Mouse (Mus musculus) myocyte (in vitro differentiated cells): ENCODE results near the gene Prkab1. TPM values are rescaled to one million over a fixed set of nuclear protein-coding genes. Genes with fewer than 3 reads are reported as not detected.

Experiments
- H3K27me3 ChIP-seq: one replicate; pipeline ENCODE4 v1.6.1; 2011; ENCODE audit not compliant: control insufficient read depth, insufficient read depth, insufficient read length
- H3K36me3 ChIP-seq: one replicate; pipeline ENCODE4 v1.6.1; 2011; ENCODE audit not compliant: control insufficient read depth, insufficient read depth
- H3K4me2 ChIP-seq: one replicate; pipeline ENCODE4 v1.6.1; 2011; ENCODE audit warnings: low read depth, control low read depth
- H3K4me3 ChIP-seq: one replicate; pipeline ENCODE4 v1.5.1; 2011; ENCODE audit warnings: mild to moderate bottlenecking, control low read depth, moderate library complexity
- H3K79me2 ChIP-seq: one replicate; pipeline ENCODE4 v1.6.1; 2011; ENCODE audit not compliant: control insufficient read depth, insufficient read depth
- H3ac ChIP-seq: one replicate; pipeline ENCODE4 v1.6.1; 2011; ENCODE audit not compliant: control insufficient read depth, insufficient read length
- CEBPB ChIP-seq: IDR thresholded peaks from 2 replicates; pipeline ENCODE4 v1.6.1; 2011; ENCODE audit warnings: mild to moderate bottlenecking, moderate library complexity; ENCODE audit not compliant: poor library complexity, insufficient read depth, severe bottlenecking
- E2F4 ChIP-seq: IDR thresholded peaks from one replicate; pipeline ENCODE4 v1.6.1; 2011; ENCODE audit warnings: mild to moderate bottlenecking, control low read depth, moderate library complexity; ENCODE audit not compliant: insufficient read depth
- MAX ChIP-seq: IDR thresholded peaks from one replicate; pipeline ENCODE4 v1.6.1; 2011; ENCODE audit warnings: low read depth, mild to moderate bottlenecking, control low read depth
- MYOD1 ChIP-seq, 3 experiments: IDR thresholded peaks; one replicate each; pipeline ENCODE4 v1.6.1; 2011; ENCODE audit warnings: control low read depth in 2 of 3, low read depth in 2 of 3, mild to moderate bottlenecking in 2 of 3, moderate library complexity in 1 of 3; ENCODE audit not compliant: insufficient read length in 2 of 3, control insufficient read depth in 1 of 3
- MYOG ChIP-seq, 3 experiments: IDR thresholded peaks; one replicate each; pipeline ENCODE4 v1.6.1; 2011; ENCODE audit warnings: control low read depth in 2 of 3, low read depth in 2 of 3, mild to moderate bottlenecking in 2 of 3; ENCODE audit not compliant: insufficient read length in 2 of 3, control insufficient read depth in 1 of 3, insufficient read depth in 1 of 3
- POLR2A ChIP-seq: IDR thresholded peaks from one replicate; pipeline ENCODE4 v1.6.1; 2011; ENCODE audit warnings: low read depth, mild to moderate bottlenecking, control low read depth, moderate library complexity; ENCODE audit not compliant: insufficient read length
- POLR2AphosphoS2 ChIP-seq: IDR thresholded peaks from one replicate; pipeline ENCODE4 v1.6.1; 2011; ENCODE audit warnings: low read depth, control low read depth; ENCODE audit not compliant: insufficient read length
- REST ChIP-seq: IDR thresholded peaks from one replicate; pipeline ENCODE4 v1.6.1; 2011; ENCODE audit warnings: mild to moderate bottlenecking, control low read depth, moderate library complexity; ENCODE audit not compliant: insufficient read depth, insufficient read length
- SRF ChIP-seq: IDR thresholded peaks from one replicate; pipeline ENCODE4 v1.6.1; 2011; ENCODE audit warnings: low read depth; ENCODE audit not compliant: control insufficient read depth, insufficient read length
- TCF12 ChIP-seq: IDR thresholded peaks from one replicate; pipeline ENCODE4 v1.6.1; 2011; ENCODE audit warnings: mild to moderate bottlenecking, control low read depth; ENCODE audit not compliant: poor library complexity, insufficient read depth, severe bottlenecking
- TCF3 ChIP-seq: IDR thresholded peaks from one replicate; pipeline ENCODE4 v1.6.1; 2011; ENCODE audit warnings: low read depth, control low read depth; ENCODE audit not compliant: insufficient read length
- USF1 ChIP-seq: IDR thresholded peaks from one replicate; pipeline ENCODE4 v1.6.1; 2011; ENCODE audit warnings: low read depth, mild to moderate bottlenecking, control low read depth, moderate library complexity
- polyA plus RNA-seq: library from polyadenylated mRNA; unstranded; fragments of >200 nt; fragmentation: generic; extraction: Trizol; gene quantifications from one replicate; pipeline ENCODE4 v1.2.1, GENCODE M21; 2012; ENCODE audit warnings: missing spikeins

Prkab1 gene
- polyA plus RNA-seq, 1 experiment: 32.2 TPM

DNA sequence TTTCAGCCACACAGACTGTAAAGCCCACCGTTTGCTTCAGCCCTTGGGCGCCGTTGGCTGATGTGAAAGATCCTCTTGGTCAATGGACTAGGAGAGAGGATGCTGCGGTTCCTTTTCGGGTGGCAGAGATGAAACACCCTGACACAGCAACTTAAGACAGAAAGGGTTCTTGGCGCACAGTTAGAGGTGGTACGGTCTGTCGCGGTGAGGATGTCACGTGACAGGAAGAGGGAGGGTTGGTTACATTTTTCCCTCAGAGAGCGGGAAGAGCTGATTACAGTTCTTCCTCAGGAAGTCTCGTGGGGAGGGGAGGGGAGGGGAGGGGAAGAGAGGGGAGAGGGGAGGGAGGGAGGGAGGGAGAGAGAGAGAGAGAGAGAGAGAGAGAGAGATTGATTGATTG lies 13.4 kb upstream of the Prkab1 start:
- no peaks in the 10 kb centered on the region for H3K36me3 ChIP-seq
- TF ChIP-seq TCF12 (no peak), POLR2A (no peak), MYOD1 (IDR thresholded peaks at IDR 0.05; ENCODE audit: control insufficient read depth in 1 of 3, insufficient read length in 2 of 3, low read depth in 2 of 3) (no peak), MYOG (IDR thresholded peaks at IDR 0.05; ENCODE audit: control insufficient read depth in 1 of 3, insufficient read depth in 1 of 3, insufficient read length in 2 of 3, low read depth in 2 of 3) (no peak), MAX (no peak), CEBPB (no peak), TCF3 (no peak)
- H3K27me3 ChIP-seq: peaks cover 14% of the 10 kb centered on the region
- no peak overlapping the region for H3K4me3 ChIP-seq
- H3K79me2 ChIP-seq: no peaks in the 10 kb centered on the region
- H3ac ChIP-seq: no peak overlapping the region
- H3K4me2 ChIP-seq: no peak overlapping the region

DNA sequence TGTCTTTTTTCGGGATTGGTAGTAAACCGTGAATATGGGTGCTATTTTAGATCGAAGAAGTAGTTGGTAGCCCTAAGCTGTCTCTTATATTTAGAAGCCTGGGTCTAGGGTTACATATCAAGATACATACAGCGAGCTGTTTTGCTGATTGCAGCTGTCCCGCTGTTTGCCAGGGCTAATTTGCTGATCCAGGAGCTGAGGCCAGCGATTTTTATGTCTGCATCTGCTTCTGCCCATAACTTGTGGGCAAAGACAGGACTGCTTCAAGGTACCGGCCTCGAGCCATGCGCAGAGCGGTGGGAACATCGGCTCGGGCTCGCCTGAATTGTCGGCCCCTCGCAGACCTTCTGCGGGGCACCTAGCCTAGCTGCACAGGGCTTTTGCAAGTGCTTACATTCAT lies 12.2 kb upstream of the Prkab1 start:
- TF ChIP-seq TCF12 (peak; percentile 66), MYOG (IDR thresholded peaks at IDR 0.05; ENCODE audit: control insufficient read depth in 1 of 3, insufficient read depth in 1 of 3, insufficient read length in 2 of 3, low read depth in 2 of 3) (peak; percentile 28 to 81 (median 77)), SRF (no peak), E2F4 (no peak), POLR2A (peak; percentile 43), MYOD1 (IDR thresholded peaks at IDR 0.05; ENCODE audit: control insufficient read depth in 1 of 3, insufficient read length in 2 of 3, low read depth in 2 of 3) (peak; percentile 85 to 97 (median 96))
- peaks cover 5% of the 10 kb centered on the region for H3K27me3 ChIP-seq
- H3K79me2 ChIP-seq: no peaks in the 10 kb centered on the region
- H3K4me2 ChIP-seq: peak overlapping the region; percentile 75
- no peaks in the 10 kb centered on the region for H3K36me3 ChIP-seq
- H3ac ChIP-seq: no peak overlapping the region
- no peak overlapping the region for H3K4me3 ChIP-seq

DNA sequence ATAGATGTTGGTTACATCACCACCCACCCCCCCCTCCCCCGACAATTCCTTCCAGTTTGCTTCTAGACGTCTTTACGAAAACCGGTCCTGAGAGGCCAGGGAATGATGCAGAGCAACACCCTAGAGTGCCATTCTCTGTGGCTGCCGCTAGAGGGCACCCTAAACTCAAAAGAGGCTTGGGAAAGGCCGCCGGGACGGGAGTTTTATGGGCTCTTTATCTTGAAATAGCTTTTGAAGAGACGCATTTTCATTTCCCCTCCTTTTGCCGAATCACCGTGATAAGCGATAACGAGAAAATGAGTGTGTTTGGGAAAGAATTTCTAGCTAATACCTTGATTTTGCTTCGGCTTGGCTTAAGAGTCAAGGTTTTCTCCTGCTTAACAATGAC lies 6.9 kb upstream of the Prkab1 start:
- H3ac ChIP-seq: no peak overlapping the region
- peak overlapping the region; percentile 40 for H3K4me2 ChIP-seq
- H3K4me3 ChIP-seq: no peak overlapping the region
- no peaks in the 10 kb centered on the region for H3K27me3 ChIP-seq
- TF ChIP-seq USF1: no peak
- no peak for TF ChIP-seq POLR2A
- TF ChIP-seq POLR2AphosphoS2: no peak
- no peak for TF ChIP-seq SRF
- TF ChIP-seq MYOD1 (IDR thresholded peaks at IDR 0.05; ENCODE audit: control insufficient read depth in 1 of 3, insufficient read length in 2 of 3, low read depth in 2 of 3): no peak
- TF ChIP-seq CEBPB: no peak
- no peak for TF ChIP-seq TCF3
- no peak for TF ChIP-seq MYOG (IDR thresholded peaks at IDR 0.05; ENCODE audit: control insufficient read depth in 1 of 3, insufficient read depth in 1 of 3, insufficient read length in 2 of 3, low read depth in 2 of 3)
- TF ChIP-seq TCF12: no peak
- TF ChIP-seq REST: no peak
- no peak for TF ChIP-seq E2F4
- no peak for TF ChIP-seq MAX
- no peaks in the 10 kb centered on the region for H3K36me3 ChIP-seq
- H3K79me2 ChIP-seq: no peaks in the 10 kb centered on the region

DNA sequence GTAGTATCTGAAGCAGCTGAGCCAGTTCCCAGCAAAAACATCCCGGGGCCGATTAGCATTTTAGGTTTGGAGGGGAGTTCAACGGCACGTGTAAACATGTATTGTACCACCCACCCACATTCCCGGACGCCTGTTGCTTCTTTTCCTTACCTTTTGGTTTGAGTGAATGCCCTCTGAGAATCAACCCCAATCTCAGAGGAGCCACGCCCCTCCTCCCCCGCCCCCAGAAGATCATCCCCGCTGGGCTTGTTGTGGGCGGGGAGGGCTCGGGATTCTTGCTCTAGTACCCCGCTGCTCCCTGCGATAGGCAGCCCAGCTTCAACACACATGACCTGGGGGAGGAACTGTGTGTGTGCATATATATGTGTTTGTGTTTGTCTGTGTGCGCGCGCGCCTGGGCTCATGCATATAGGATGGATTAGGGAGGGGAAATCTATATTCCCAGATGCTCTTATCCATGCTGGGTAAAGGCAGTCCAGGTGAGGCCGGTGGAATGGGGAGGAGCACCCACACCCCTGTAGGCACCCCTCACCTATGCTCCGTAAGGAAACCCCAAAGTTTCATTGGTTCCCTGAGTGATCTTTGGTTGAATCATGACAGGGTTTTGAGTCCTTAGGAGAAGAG lies 6.4 kb upstream of the Prkab1 start:
- Histone ChIP-seq H3K79me2 (no peaks in the 10 kb centered on the region), H3K27me3 (no peaks in the 10 kb centered on the region), H3K4me3 (no peak overlapping the region), H3K4me2 (peak overlapping the region; percentile 40), H3K36me3 (no peaks in the 10 kb centered on the region), H3ac (no peak overlapping the region)
- TF ChIP-seq TCF3: no peak

DNA sequence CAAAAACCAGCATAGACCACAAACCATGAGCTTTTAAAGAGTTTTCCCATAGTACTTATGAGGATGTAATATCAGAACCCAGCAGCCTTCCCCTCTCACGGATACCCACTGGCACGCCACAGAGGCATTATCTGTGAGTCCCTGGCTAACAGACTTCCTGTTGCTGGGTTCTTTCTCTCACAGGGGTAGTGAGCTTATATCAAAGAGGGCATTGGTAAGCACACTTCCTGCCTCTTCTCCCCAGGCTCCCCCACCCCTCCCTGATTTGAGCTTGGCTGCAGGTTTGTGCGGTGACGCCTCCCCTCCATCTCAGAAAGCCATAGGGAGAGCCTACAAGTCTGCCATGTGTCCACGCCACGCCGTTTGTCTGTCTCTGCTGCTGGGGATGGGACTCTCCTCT lies 4.8 kb upstream of the Prkab1 start:
- Histone ChIP-seq H3ac (no peak overlapping the region), H3K4me2 (no peak overlapping the region), H3K36me3 (no peaks in the 10 kb centered on the region), H3K79me2 (peaks cover under 1% of the 10 kb centered on the region), H3K4me3 (no peak overlapping the region), H3K27me3 (no peaks in the 10 kb centered on the region)
- TF ChIP-seq POLR2A (no peak), MYOG (IDR thresholded peaks at IDR 0.05; ENCODE audit: control insufficient read depth in 1 of 3, insufficient read depth in 1 of 3, insufficient read length in 2 of 3, low read depth in 2 of 3) (no peak), USF1 (no peak), POLR2AphosphoS2 (no peak), TCF12 (no peak), MYOD1 (IDR thresholded peaks at IDR 0.05; ENCODE audit: control insufficient read depth in 1 of 3, insufficient read length in 2 of 3, low read depth in 2 of 3) (no peak), E2F4 (no peak), SRF (no peak), TCF3 (no peak), CEBPB (no peak), MAX (no peak), REST (no peak)
